Mouse (Mus musculus) heart, postnatal 36 days (tissue): ENCODE data around the gene Cd28. TPM values are rescaled to one million over a fixed set of nuclear protein-coding genes. Genes with fewer than 3 reads are reported as not detected.
A peak's percentile ranks its signal among the peaks of the same experiment; 100 is the strongest.

Experiments
- DNase-seq, 2 experiments: peaks; one replicate each; pipeline ENCODE4 v3.0.0; 2021 to 2022
- intact Hi-C: fragments of 180-260 bp; cut with DNase I; formaldehyde crosslinking; loops from one replicate; pipeline ENCODE4 v1.15.1; 2025
- total RNA-seq, 2 experiments: library from RNA; stranded (reverse); gene quantifications; 2 replicates each; pipeline ENCODE4 v1.2.3; 2021

The Cd28 gene
- total RNA-seq, 2 experiments from 2014 or later, result 9.5 to 13.2 TPM

DNA sequence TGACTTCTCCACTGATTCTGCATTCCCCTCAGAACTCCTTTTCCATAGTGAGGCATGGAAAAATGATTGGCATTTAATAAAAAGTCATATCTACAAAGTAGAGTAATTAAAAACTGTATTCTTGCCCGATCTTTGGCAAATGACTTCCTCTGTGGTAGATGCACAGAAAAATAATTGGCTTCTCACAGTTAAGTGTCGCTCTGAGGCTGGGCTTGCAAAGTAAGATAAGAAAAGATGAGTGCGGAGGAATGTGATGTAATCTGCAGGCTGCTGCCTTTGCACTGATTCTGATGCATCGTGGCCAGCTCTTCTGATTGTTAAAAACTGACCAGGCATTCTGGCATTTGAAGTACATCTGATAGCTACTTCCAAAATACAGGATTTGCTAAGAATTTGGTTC, 32.3 kb downstream of the Cd28 start:
- intact Hi-C loops, result loop anchor here (5.0 kb wide), 1 partner anchor 58 kb away; no protein-coding TSS in a partner anchor
- DNase-seq, result no peak

DNA sequence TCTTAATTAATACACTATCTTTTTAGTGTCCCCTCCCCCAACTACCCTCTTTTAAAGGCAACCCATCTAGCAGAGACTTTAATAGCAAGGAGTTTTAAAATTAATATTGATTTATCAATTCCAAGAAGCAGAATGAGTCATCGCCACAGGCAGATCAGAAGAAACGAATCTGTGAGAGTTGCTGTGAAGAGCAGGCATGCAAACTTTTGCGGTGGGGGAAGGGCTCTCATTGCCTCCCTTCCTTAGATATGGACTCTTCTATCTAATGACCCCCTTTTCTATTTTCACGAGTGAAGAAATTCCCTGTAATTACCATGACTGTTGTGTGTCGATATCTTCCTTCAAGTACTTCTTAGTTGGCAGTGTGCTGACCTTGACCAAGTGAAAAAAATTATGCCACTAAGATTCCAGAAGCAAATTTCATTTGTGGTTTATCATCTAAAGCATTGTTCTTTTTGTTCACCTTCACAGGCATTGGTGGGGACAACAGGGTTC, 32.8 kb downstream of the Cd28 start:
- DNase-seq, result no peak
- intact Hi-C loops, result loop anchor here (5.0 kb wide), 1 partner anchor 58 kb away; no protein-coding TSS in a partner anchor

DNA sequence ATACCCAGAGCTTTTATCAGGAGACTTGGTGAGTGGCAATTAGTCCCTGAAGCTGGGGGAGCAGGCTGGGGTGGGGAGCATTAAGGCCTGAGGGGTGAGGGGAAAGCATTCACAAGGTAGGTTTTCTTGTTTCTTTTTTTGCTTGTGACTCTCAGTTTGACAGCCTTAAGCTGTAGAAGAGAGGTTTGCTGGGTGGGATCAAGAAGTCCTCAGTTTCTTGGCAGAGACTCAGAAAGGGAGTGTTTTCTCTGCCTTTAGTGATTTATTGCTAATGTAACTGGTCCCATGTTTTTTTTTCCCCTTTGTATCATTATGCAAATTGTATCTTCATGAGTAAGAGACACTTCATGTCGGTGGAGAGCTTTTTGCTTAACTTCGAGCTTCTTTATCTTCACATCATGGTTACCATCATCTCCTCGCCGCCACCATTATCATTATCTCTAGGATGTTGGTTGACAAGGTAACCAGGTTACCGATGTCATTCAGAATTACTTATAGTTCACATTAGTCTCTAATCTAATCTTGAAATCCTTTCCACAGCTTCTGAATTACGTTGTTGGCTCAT, 33.7 kb downstream of the Cd28 start:
- intact Hi-C loops, result no loop called here
- no peak for DNase-seq

DNA sequence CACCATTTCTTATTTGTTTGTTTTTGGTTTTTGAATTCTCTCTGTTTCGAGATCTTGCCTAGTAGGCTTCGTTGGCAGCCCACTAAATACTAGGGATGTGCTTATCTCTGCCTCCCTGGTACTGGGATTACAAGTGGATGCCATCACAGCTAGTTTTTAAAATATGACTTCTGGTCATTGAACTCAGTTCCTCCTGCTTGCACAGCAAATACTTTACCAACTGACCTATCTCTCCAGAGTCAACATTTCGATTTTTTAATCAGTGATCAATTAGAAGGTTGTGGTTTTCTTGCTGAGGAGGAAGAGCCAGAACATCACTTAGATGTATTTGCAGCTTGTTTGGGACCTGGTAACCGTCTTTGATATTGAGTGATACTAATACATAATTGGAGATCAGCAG, 34.4 kb downstream of the Cd28 start:
- intact Hi-C loops, result no loop called here
- DNase-seq, result no peak

DNA sequence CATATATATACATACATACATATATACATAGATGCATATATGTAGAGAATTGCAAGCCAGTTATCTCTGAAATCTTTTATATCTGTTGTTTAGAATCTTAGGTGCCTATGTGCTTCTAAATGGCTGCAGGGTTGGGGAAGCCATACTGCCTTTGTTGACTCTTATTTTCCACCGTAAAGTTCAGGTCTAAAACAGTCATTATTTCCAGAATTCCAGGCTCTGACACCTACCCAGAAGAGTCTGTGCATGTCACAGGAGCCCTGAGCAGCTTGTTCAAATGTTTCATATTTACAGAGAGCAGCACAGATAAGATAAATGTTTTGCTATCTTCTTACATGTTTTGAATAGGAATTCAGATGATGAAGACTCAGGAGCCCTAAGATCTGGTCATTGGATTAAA, 36.4 kb downstream of the Cd28 start:
- intact Hi-C loops, result no loop called here
- no peak for DNase-seq

DNA sequence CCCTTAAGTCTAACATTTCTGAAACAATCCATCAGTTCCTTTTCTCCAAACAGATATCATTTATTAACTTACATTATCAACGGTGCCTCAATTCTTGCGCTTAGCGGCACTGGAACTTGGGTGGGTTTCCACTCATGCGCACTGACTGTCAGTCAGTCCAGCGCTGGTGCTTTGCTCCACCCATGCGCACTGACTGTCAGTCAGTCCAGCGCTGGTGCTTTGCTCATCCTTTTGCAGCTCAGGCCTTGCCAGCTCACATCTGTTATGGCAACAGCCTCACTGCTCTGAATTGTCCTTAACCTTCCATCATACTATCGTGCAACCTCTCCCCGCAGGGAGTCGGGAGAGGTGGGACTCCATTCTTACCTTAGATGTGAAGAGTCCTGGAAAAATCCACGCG, 37.4 kb downstream of the Cd28 start:
- intact Hi-C loops, result no loop called here
- no peak for DNase-seq

DNA sequence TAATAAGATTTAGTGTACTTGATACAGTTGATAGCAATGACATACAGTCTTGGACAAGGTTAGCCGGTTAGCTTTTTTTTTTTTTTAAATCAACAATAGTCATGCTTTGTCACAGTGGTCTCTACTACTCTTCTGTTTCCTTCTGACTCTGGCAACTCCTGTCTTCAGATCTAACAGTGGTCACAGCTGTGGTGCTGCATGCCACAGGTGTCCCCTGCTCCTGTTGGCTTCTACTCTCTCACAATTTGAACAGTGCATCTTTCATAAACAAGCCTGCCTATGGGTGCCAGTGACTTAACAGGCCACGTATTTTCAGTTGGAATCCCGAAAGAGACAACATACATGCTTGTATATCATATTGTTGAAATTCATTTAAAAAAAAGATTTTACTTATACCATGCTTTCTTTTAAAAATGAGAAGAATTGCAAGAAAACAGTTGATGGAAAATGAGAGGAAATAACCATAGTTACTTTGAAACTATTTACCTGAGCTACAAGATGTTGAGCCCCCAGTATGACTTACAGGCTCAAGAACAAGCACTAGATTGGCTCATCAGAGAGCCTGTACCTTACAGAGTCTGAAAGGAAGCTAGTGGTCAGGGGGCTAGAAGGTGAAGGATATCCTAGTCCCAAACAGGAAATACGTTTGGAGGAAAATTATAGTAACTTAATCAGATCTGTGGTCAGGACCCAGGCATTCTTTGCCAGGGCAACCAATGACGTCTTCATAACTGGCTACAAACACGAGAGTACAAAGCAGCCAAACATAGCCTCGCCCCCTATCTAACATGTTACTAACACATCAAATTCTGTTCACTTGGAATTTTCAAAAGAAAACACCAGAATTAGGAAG, 39.0 kb downstream of the Cd28 start:
- no peak for DNase-seq
- intact Hi-C loops, result no loop called here

DNA sequence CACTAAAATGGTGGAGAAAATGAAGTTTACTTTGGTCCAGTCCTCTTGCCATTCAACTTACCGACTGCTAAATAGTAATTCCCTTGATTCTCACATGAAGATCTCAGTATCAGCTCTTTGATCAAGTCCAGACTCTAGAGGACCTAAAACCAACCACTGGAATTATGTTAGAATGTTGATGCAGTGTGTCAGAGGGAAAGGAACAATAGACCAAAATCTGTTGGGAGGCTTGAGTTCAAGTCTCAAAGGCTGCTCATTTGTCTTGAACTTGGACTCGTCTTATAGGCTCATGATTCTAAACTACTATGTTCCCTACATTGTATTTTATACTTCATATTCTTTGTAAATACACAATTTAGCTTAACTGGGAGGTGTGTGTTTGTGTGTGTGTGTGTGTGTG, 41.0 kb downstream of the Cd28 start:
- intact Hi-C loops, result no loop called here
- DNase-seq, result no peak

DNA sequence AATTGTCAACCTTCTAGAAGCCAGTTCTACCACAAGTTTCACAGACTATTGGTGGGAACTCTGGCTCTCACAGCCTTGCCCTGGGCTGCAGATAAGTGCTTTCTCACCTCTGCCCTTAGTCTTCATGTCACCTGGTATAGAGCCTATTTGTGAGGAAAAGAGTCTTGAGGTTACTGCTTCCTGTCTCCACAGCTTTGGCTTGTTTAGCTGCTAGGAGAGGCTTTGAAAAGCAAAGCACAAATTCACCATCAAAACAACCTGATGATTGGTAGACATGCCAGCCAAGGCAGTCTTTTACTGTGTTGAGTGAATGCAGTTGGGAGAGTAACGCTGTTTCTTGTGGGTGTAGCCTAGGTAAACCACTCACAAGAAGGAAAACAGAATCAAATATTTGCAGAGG, 41.6 kb downstream of the Cd28 start:
- intact Hi-C loops, result no loop called here
- DNase-seq, result no peak

DNA sequence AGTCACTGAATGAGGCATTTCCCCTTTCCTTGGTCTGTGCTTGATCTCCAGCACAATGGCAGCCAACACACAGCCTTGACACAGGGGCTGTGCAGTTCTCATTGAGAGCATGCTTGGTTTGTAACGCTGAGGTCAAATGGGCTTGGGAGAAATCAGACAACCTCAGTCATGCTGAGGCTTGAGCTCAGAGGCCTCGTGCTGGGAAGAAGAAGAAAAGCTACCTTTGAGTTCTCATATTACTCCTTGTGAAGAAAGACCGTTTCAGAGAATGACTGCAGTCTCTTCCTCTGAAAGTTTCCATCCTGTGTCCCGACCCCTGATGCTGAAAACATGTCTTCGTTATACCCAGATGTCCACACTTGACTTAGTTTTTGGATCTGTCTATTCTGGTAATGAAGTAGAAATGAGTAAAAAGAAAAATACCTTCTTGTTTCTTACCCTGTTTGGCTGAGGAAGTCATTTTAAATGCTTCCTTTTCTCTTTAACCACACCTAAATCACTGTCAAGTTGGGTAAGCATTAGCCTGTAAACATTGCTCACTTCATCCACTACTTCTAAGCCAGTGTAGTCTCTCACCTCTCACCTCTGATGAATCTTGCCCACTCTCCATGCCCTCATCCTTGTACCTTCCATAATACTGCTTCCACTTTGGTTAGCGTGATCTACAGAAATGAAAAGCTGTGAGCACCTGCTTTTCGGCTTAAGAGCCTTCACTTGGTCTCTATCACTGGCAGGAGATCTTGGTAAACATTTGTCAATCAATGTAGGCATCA, 43.1 kb downstream of the Cd28 start:
- intact Hi-C loops, result no loop called here
- DNase-seq, result no peak

DNA sequence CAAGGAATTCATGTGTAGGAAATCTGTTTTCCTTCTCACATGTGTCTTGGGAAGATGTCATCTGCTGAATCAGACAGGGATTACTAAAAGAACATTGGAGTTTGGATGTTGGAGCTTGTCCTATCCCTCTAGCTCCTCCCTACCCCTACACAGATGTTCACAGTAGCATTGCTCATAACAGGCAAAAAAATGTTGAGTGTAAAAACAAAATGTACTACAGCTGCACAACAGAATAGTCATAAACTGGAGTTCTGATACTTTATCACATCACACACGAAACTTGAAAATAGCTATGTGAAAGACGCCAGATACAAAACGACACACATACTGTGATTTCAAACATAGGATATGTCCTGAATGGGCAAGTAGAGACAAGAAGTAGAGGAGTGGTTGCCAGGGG, 43.9 kb downstream of the Cd28 start:
- no peak for DNase-seq
- intact Hi-C loops, result no loop called here

DNA sequence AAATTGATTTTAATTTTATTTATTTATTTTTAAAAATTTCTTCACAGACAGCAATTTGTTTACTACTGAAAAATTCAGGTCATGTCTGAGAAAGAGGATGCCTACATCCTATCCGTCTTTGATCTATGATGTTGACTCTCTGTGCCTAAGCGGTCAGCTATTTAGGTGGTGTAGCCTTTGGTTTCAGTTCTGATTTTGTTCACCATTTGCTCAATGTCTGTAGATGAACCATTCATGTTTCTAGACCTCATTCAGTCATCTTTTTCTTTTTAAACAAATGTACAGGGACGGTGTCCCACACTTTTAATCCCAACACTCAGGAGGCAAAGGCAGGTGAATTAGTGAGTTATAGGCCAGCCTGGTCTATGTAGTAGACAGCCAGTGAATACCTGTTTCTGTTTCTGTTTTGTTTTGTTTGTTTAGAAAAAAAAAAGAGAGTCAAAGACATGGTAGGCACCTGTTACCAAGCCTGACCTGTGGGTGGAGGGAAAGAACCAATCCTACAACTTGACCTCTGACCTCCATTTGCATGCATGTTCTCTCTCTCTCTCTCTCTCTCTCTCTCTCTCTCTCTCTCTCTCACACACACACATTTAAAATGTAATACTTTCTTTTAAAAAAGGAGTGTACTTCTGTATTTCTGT, 45.0 kb downstream of the Cd28 start:
- no peak for DNase-seq
- intact Hi-C loops, result no loop called here

DNA sequence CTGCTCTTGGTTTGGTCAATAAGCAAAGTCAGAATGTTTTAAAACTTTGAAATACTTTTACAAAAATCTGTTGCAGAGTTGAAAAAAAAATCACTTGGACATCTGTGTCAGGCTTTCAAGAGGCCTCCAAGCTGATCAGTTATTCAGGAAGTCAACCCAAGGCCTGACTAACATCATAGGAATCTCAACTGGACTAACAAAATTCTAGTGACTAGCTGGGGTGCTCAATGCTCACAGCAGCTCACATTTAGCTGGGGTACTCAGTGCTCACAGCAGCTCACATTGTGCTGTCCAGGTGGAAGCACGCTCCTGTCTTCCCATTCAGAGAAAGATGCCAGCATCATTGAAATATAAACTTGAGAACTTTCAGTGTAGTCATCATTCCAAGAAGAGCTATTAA, 45.9 kb downstream of the Cd28 start:
- peak in 1 of 2 experiments; percentile 19 for DNase-seq
- intact Hi-C loops, result no loop called here

DNA sequence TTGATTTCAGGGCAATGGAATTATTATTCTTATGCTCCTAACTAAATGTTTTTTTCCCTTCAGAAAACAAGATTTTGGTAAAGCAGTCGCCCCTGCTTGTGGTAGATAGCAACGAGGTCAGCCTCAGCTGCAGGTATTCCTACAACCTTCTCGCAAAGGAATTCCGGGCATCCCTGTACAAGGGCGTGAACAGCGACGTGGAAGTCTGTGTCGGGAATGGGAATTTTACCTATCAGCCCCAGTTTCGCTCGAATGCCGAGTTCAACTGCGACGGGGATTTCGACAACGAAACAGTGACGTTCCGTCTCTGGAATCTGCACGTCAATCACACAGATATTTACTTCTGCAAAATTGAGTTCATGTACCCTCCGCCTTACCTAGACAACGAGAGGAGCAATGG, 46.3 kb downstream of the Cd28 start:
- intact Hi-C loops, result no loop called here
- DNase-seq, result no peak

DNA sequence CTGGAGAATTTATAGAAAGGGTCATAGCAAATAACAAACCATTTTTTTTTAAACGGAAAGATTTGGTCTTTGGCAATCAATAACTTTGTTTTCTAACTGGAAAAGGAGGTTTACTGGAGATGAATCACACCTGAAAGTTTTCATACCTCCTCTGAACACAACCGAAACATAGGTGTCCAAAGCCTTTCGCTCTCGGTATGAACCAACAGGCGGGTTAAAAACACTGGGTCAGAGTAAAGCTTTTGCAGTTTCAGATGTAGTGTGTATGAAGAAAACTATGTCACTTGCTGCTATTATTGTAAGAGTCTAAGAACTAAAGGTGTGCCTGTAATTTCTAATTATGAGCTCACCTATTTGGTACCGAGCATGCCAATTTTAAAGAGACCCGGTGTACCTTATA, 55.2 kb downstream of the Cd28 start:
- intact Hi-C loops, result no loop called here
- no peak for DNase-seq

DNA sequence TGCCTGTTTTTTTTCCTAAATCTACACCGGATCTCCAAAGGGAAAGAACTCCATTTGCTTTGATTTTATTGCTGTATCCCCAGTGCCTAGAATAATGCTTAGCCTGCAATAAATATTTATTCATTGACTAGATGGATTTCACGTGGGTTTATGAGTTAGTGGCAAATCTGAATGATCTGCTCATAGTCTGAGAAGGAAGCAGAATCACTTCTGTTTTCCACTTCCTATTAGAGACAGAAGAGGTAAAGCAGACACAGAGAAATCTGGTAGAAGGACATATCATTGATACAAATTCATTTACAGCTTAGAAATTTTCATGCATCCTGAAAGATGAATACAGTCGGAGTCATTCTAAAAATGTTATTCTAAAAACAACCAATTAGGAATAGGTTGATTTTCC, 56.6 kb downstream of the Cd28 start:
- DNase-seq, result no peak
- intact Hi-C loops, result no loop called here

DNA sequence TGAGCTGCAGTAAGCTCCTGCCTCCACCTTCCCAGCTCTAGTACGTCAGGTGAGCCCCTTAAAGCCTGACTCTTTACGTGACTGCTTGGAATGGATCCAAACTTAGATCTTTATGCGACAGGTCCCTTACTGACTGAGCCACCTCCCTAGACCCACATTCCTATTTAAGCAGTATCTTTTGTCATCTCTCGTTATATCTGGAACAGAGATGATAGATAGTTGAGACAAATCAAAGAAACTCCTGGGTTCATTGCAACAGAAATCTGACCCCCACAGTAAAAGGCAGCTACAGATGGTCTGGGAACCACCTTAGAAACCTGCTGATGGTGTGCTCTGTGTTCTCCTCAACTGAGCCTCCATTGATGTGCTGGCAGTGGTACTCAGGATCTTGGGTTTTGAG, 59.6 kb downstream of the Cd28 start:
- no peak for DNase-seq
- intact Hi-C loops, result no loop called here

DNA sequence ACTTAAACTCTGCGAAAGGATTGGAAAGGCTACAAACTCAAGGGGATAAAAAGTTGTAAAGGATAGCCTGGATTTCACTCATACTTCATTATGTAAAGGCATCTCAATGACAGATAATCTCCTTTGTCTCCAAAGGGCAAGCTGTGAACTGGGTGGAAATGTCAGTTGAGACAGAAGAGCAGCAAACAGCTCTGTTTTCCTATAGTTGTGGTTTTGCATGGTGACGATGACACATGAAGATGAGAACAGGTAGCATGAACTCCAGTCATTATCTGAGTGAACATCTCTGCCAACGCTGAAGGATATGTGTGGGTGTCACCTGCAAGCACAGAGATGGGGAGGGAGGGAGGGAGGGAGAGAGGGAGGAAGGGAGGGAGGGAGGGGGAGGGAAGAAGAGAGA, 60.3 kb downstream of the Cd28 start:
- intact Hi-C loops, result no loop called here
- DNase-seq, result no peak

DNA sequence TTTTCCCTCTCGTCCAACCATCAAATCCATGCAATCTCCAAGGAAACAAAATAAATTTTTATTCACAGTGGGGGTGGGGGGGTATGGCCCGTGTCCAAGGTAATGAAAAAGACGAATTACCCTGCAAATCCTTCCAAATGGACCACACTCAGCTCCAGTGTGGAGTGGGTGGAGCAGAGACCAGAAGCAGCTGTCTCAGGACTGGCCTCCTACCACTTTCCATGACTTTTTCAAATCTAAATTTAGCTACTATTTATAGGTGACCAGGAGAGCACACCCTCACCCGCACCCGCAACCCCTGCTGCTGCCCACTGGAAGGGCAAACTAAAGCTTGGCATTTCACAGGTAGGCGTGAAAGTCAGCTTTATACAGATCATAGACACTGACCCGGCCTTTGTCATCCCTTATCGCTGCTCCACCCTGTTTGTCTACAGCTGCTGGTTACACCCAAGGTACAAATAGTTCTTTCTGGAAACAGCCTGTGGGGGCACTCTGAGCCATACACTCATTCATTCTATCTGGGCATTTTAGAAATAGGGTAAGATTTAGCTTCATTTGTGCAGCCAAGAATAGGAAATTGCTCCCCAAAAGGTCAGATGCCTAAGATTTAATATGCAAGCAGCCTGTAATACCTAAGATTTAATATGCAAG, 62.0 kb downstream of the Cd28 start:
- intact Hi-C loops, result loop anchor here (2.0 kb wide), 1 partner anchor 14 kb away; no protein-coding TSS in a partner anchor
- DNase-seq, result peak; percentile 20 to 52

DNA sequence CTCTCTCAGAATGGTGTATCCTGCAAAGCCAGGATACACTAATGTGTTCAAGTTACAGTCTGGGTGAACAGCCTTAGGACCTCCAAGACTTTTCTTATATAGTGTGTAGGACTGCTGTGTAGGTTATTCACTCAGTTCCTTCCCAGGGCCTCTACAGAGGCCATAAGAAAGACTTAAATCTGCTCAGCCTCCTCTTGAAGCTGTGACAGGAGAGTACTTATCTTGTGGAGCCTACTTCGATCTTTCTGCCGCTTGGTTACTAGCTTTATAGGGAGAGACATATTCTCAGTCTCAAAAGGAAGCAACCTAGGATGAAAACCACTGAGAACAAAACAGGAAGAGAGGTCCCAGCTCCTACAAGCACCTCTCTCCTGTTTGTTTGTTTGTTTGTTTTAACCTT, 62.6 kb downstream of the Cd28 start:
- intact Hi-C loops, result loop anchor here (2.0 kb wide), 1 partner anchor 14 kb away; no protein-coding TSS in a partner anchor
- DNase-seq, result no peak
